Mouse (Mus musculus) Patski (cell line): ENCODE results near the gene Nlgn1. TPM values are rescaled to one million over a fixed set of nuclear protein-coding genes. Genes with fewer than 3 reads are reported as not detected.

Source experiments
- ATAC-seq: fragments of 100-300 bp; one replicate; pipeline ENCODE4 v1.8.0; 2021
- CTCF ChIA-PET: fragments of 350-600 bp; sonication (Branson Sonifier 250); formaldehyde crosslinking; loops from one replicate; lab custom pipeline; 2022; ENCODE audit warnings: inconsistent platforms; lab: Charles Lee
- POLR2A ChIA-PET: fragments of 350-600 bp; sonication (Branson Sonifier 250); formaldehyde crosslinking; loops from one replicate; lab custom pipeline; 2022; ENCODE audit warnings: antibody characterized with exemption, inconsistent platforms; lab: Charles Lee
- DNase-seq: peaks from one replicate; pipeline ENCODE4 v3.0.0-alpha.2; 2011; ENCODE audit warnings: low read depth, low spot score
- H3K27me3 ChIP-seq: fragments of 371-371 bp; one replicate; pipeline ENCODE4 v1.5.1; 2021
- CTCF ChIP-seq: fragments of 100-300 bp; IDR thresholded peaks from one replicate; pipeline ENCODE4 v1.5.1; 2021
- in situ Hi-C: fragments of 300-500 bp; cut with MboI; formaldehyde crosslinking; loops from 3 replicates; pipeline ENCODE4 v1.11.1; 2018; ENCODE audit warnings: low pct_unique_long_range_greater_than_20kb, mixed read lengths
- polyA plus RNA-seq: library from polyadenylated mRNA; unstranded; gene quantifications from one replicate; pipeline ENCODE4 v1.2.3, GENCODE M21; 2021

The Nlgn1 gene
- polyA plus RNA-seq, 1 experiment from 2014 or later = 0.01 TPM

DNA sequence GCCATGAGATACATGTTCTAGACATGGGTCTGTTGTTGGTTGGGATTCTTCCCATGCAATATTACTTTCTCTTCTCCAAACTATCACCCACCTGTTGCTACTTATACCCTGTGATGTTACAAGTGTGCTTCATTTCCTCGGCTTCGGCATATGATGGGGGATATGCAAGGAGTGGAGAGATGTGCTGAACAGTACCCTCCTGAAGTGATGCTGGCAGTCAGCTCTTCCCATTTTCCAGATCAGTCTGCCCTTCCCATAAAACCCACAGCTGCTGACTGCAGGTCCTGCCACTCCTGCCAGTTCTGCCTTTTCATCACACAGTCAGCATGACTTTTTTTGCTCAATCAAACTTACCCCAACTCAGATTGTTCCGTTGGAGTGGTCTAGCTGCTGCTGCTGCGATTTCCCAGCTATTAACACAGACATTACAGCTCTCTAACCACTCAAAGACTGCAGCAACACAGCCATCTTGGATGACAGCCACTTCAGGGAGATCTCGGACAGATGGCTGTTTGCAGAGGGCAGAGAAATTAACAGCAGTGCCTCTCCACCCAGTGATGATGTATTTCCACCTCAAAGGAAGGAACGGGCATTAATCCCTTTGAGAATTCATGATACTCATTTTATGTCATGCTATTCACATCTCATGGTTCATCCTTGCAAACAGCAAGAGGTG lies 643.3 kb downstream of the Nlgn1 start:
- CTCF ChIA-PET = no interaction called here

DNA sequence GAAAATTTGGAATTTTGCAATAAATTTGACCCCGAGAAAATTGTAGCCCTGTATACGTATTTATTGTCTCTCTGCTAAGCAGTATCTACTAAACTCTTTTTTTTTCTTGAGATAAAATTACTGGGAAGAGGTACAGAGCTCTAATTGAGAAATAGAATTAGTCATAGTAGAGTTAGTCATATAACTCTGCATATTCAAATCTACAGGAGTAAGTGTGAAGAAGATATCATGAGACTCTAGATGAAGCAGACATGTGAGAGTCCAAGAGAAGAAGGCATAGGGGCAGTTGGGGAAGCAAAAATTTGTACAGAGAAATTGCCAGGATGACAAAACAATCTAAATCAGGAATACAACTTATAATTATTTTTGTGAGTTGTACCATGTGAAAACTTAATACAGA lies 648.6 kb downstream of the Nlgn1 start:
- POLR2A ChIA-PET = no interaction called here
- no peak for ATAC-seq
- no peak for TF ChIP-seq CTCF
- in situ Hi-C loops = no loop called here
- CTCF ChIA-PET = interaction anchor here (0.5 kb wide), 1 partner anchor 1137 kb away, joined by 3 read pairs; no protein-coding TSS in a partner anchor
- H3K27me3 ChIP-seq = peaks cover 8% of the 10 kb centered on the region
- no peak for DNase-seq

More for the DNA sequence above, 643.3 kb downstream of the Nlgn1 start:
- POLR2A ChIA-PET = no interaction called here
- DNase-seq (no peak), ATAC-seq (no peak)
- no peak for TF ChIP-seq CTCF
- H3K27me3 ChIP-seq = peaks cover 4% of the 10 kb centered on the region
- in situ Hi-C loops = no loop called here

DNA sequence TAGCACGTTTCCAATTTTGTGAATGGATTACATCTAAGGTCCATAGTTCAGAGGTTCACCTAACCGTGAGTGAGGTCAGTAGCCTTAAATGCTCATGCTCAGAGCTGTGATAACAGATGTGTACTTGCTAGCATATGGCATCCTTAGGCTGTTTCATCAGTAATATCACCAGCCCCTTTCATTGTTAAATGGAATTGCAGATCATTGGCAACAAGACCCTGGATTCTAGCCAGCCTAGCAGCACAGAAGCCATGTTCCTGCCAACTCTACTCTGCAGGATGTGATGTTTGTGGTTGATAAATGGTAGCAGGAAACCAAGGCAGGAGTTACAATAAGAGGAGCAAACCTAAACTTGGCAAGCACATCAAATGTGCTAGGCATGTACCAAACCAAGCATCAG lies 652.9 kb downstream of the Nlgn1 start:
- DNase-seq (no peak), ATAC-seq (no peak)
- peaks cover 8% of the 10 kb centered on the region for H3K27me3 ChIP-seq
- in situ Hi-C loops = no loop called here
- TF ChIP-seq CTCF = no peak
- POLR2A ChIA-PET = no interaction called here
- CTCF ChIA-PET = interaction anchor here (0.9 kb wide), 1 partner anchor 17 kb away, joined by 3 read pairs; no protein-coding TSS in a partner anchor

DNA sequence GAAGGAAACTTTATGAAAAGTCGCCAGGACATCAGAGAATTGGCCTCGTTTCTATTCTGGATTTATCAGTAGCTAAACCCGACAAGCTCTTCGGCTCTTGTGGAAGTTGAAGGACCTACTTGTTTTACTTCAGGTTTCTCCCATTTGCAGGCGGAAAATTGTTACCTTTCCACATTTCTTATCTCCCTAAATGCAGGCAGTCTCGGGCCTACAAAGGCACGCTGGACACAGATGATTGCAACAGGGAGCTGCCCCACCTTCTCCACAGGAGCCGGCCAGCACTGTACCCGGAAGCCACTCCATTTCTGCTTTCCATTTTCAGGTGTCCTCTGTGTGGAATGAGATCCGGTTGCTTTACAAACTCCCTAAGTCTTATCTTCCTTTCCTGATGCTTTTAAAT lies 656.4 kb downstream of the Nlgn1 start:
- DNase-seq (no peak), ATAC-seq (no peak)
- ChIA-PET CTCF (interaction anchor here (1.2 to 1.8 kb wide), 5 partner anchors 9 to 70 kb away, joined by 3 to 6 read pairs (median 4); no protein-coding TSS in a partner anchor), POLR2A (no interaction called here)
- in situ Hi-C loops = no loop called here
- peaks cover under 1% of the 10 kb centered on the region for H3K27me3 ChIP-seq
- TF ChIP-seq CTCF = no peak

DNA sequence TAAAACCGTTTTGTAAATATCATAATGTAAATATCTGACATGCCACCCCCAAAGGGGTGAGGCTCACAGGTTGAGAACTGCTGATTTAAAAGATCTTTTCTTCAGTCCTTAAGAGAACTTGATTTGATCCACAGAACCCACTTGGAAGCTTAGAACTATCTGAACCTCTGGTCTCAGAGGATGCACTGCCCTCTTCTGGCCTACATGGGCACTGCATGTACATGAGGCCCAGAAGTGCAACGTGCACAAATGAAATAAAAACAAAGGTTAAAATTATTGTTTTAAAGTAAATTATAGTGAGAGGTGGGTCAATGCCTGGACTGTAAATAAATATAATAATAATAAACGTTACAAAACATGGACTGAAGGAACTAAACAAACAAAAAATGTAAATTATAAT lies 657.2 kb downstream of the Nlgn1 start:
- in situ Hi-C loops = no loop called here
- no peaks in the 10 kb centered on the region for H3K27me3 ChIP-seq
- ATAC-seq (no peak), DNase-seq (no peak)
- POLR2A ChIA-PET = no interaction called here
- peak; percentile 87 for TF ChIP-seq CTCF
- CTCF ChIA-PET = interaction anchor here (0.6 to 1.8 kb wide), 8 partner anchors 12 to 985 kb away, joined by 3 to 5 read pairs (median 4); no protein-coding TSS in a partner anchor

DNA sequence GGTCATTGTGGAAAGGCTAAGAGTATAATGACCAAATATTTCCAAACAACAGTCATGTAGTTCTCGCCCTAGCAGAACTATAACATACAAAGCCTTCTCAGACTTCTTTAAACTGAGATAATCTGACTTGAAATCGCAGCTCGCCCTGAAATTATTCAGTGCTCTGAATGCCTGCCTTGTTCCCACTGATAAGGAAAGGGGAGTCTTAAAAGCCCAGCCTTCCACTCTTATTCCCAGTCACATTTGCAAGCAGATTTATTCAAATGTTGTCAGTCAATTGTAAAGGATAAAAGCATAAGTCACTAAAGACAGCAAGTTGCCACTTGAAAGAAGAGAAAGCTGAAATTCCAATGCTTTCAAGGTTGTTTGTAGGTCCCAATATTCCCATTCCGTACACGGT lies 658.9 kb downstream of the Nlgn1 start:
- ATAC-seq (no peak), DNase-seq (no peak)
- no peaks in the 10 kb centered on the region for H3K27me3 ChIP-seq
- ChIA-PET CTCF (interaction anchor here (0.8 kb wide), 1 partner anchor 19 kb away, joined by 3 read pairs; no protein-coding TSS in a partner anchor), POLR2A (no interaction called here)
- in situ Hi-C loops = no loop called here
- no peak for TF ChIP-seq CTCF

DNA sequence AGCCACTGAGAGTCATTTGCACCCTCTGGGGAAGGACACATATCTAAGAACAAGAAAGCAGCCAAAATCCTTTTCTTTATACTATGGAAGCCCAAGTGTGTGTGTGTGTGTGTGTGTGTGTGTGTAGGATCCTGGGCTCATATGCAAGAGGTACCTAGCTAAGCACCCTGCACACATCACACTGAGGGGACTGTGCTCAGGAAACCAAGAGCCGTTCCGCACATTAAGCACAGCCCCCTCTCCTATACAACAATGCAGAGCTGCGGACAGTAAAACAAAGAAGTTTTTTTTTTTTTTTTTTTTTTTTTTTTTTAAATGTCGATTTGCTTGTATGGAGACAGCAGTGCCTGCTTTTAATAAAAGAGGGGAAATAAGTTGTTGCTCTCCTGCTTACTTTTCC lies 659.5 kb downstream of the Nlgn1 start:
- DNase-seq (no peak), ATAC-seq (no peak)
- in situ Hi-C loops = no loop called here
- no peaks in the 10 kb centered on the region for H3K27me3 ChIP-seq
- POLR2A ChIA-PET = no interaction called here
- CTCF ChIA-PET = no interaction called here
- no peak for TF ChIP-seq CTCF

DNA sequence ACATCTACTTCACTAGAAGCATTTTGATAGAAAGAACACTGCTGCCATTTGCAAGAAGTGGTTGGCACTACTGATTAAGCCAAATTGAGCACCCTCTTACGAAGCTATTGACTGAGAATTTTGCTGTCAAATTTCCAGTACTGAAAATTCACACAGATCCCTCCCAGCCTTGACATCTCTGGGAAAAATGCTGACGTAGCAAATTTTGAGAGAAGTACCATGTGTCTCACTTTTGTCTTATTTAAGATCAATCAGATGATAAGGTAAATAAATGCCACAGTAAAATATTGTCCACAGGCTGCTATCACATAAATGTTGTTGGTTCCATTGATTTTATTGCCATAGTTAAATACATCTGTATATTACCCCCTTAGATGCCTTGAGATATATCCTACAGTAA lies 668.8 kb downstream of the Nlgn1 start:
- no peaks in the 10 kb centered on the region for H3K27me3 ChIP-seq
- ATAC-seq (no peak), DNase-seq (no peak)
- ChIA-PET POLR2A (no interaction called here), CTCF (interaction anchor here (1.2 to 1.5 kb wide), 2 partner anchors 11 to 23 kb away, joined by 3 read pairs; no protein-coding TSS in a partner anchor)
- TF ChIP-seq CTCF = no peak
- in situ Hi-C loops = no loop called here

DNA sequence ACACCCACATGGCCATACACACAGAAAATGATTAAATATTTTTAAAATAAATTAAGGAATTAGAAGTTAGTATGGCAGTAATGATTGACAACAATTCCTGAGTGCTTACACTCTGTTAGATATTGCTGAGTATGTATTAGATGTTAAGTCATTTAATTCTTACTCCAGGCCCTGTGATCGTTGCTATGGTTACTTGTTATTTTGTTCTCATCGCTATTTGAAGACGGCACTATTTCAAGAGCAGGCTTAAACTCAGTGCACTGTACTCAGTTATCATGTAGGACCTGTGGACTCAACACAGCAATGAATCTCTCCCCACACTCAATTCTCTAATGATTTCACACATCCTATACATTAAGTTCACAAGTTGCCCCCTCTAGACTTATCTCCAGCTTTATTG lies 672.0 kb downstream of the Nlgn1 start:
- ATAC-seq = no peak
- in situ Hi-C loops = no loop called here
- ChIA-PET CTCF (interaction anchor here (1.4 kb wide), 1 partner anchor 13 kb away, joined by 3 read pairs; no protein-coding TSS in a partner anchor), POLR2A (no interaction called here)
- TF ChIP-seq CTCF = no peak
- no peak for DNase-seq
- H3K27me3 ChIP-seq = no peaks in the 10 kb centered on the region

DNA sequence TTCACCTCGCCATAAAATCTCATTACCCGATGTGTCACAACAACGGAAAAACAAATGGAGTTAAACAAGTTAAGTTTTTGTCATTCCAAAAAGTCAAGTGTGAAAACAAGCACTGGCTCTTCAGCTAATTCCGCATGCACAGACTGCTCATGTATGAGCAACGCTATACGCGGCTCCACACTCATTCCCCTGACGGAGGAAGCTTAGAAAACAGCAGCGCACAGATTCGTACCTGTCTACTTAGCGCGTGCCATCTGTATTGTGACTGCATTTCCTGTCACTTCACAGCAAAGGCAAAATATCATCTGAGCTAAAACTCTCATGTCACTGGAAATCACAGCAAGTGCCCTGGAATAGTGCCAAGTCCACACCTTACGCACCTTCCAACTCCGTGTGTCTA lies 674.3 kb downstream of the Nlgn1 start:
- peaks cover 4% of the 10 kb centered on the region for H3K27me3 ChIP-seq
- ATAC-seq (no peak), DNase-seq (no peak)
- in situ Hi-C loops = no loop called here
- no peak for TF ChIP-seq CTCF
- ChIA-PET CTCF (interaction anchor here (1.3 kb wide), 1 partner anchor 24 kb away, joined by 3 read pairs; no protein-coding TSS in a partner anchor), POLR2A (no interaction called here)

DNA sequence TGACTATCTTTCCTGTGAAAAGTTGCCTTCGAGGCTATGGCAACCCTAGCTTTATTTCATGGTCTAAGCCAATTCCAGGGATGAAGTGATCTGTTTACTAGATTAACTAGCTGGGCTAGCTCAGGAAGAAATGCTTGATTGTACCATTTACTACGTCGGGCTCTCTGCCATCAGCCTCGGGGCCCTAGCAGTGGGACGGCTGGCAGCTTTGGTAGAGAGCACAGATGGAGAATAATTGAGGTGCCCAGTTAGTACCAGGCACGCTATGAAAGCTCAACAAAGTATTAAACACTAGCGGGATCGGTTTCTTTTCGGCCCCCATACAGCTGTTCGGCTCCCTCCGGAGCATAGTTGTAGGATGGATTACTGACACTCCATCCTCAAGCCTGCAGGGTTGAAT lies 675.2 kb downstream of the Nlgn1 start:
- ATAC-seq (no peak), DNase-seq (no peak)
- ChIA-PET POLR2A (no interaction called here), CTCF (interaction anchor here (1.1 to 1.3 kb wide), 2 partner anchors 13 to 23 kb away, joined by 3 read pairs; no protein-coding TSS in a partner anchor)
- in situ Hi-C loops = no loop called here
- TF ChIP-seq CTCF = no peak
- H3K27me3 ChIP-seq = peaks cover 4% of the 10 kb centered on the region
